Mouse (Mus musculus): Measurements from ENCODE around the gene Fis1. TPM values are rescaled to one million over a fixed set of nuclear protein-coding genes. Genes with fewer than 3 reads are reported as not detected.

Fis1 gene
- polyA plus RNA-seq (2014; fragmentation: Nextera tagmentation; extraction: Ambion mirVana): 309 and 315 TPM in 2 replicates

- WGBS: under 1% methylated on average over 23 of the region's 23 CpGs
- ATAC-seq (replicated peaks; ENCODE audit: low FRiP score, low TSS enrichment, low read depth): peak; percentile 98
- Histone ChIP-seq H3K4me2 (ENCODE audit: low read length) (peak within 1 kb of the TSS; percentile 70), H3K9ac (ENCODE audit: low read length) (peak within 1 kb of the TSS; percentile 81), H3K36me3 (ENCODE audit: control insufficient read depth, insufficient read depth, low read length) (no peaks in the 10 kb centered on the region), H3K4me1 (replicated peaks; ENCODE audit: control insufficient read depth, insufficient read depth, low read length) (peaks cover 10% of the 10 kb centered on the region), H3K4me3 (ENCODE audit: low read depth, low read length) (peak within 1 kb of the TSS; percentile 94), H3K9me3 (ENCODE audit: control insufficient read depth, low read length) (no peaks in the 10 kb centered on the region), H3K27me3 (replicated peaks; ENCODE audit: control insufficient read depth, insufficient read depth, low read length) (no peaks in the 10 kb centered on the region), H3K27ac (ENCODE audit: low read depth) (peak within 1 kb of the TSS; percentile 66)
- DNase-seq (ENCODE audit: low spot score): peak; percentile 97
These were observed at the start of gene Fis1 for GRCm38 (mm10) chr5:136953015-136953414. Gene Fis1, plus strand, starts transcription at chr5:136953275.

DNA sequence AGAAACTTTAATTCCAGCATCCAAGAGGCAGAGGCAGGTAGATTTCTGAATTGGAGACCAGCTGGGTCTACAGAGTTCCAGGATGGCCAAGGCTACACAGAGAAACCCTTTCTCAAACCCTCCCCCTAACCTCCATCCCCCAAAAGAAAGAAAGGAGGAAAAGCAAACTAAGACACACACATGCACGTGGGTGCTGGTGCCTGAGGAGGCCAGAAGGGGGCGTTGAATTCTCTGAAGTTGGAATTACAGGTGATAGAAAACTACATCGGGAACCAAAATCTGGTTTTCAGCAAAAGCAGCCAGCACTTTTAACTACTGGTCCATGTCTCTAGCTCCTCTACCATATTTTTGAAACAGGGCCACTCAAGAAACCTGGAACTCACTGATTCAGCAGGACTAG, 48.5 kb upstream of the Fis1 start:
- H3K4me3 ChIP-seq (ENCODE audit: low read depth, low read length): no peak overlapping the region
- H3K9ac ChIP-seq (ENCODE audit: low read length): no peak overlapping the region
- 60% methylated on average over 3 of the region's 3 CpGs for WGBS
- no peak overlapping the region for H3K4me2 ChIP-seq (ENCODE audit: low read length)
- H3K9me3 ChIP-seq (ENCODE audit: control insufficient read depth, low read length): no peaks in the 10 kb centered on the region
- no peaks in the 10 kb centered on the region for H3K36me3 ChIP-seq (ENCODE audit: control insufficient read depth, insufficient read depth, low read length)
- DNase-seq (ENCODE audit: low spot score) (no peak), ATAC-seq (replicated peaks; ENCODE audit: low FRiP score, low TSS enrichment, low read depth) (no peak)
- no peaks in the 10 kb centered on the region for H3K27me3 ChIP-seq (replicated peaks; ENCODE audit: control insufficient read depth, insufficient read depth, low read length)
- H3K4me1 ChIP-seq (replicated peaks; ENCODE audit: control insufficient read depth, insufficient read depth, low read length): peaks cover 5% of the 10 kb centered on the region; the same call in 1 of the 2 replicates
- H3K27ac ChIP-seq (ENCODE audit: low read depth): no peak overlapping the region

DNA sequence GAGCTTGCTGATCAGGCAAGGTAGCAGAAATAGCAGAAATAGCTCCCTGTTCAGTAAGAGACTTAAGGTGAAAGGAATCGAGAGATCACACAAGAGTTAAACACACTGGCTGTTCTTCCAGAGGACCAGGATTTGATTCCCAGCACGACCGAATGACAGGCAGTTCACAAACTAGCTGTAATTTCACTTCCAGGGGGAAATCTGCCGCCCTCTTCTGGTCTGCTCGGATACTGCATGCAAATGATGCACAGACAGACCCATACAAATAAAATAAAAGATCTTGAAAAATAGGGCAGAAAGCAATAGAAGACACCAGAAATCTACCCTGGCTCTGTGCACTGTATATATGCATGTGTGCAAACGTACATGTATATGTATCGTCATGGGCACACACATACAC, 47.4 kb upstream of the Fis1 start:
- ATAC-seq (replicated peaks; ENCODE audit: low FRiP score, low TSS enrichment, low read depth) (no peak), DNase-seq (ENCODE audit: low spot score) (no peak)
- H3K4me2 ChIP-seq (ENCODE audit: low read length): no peak overlapping the region
- no peaks in the 10 kb centered on the region for H3K36me3 ChIP-seq (ENCODE audit: control insufficient read depth, insufficient read depth, low read length)
- no peak overlapping the region for H3K4me3 ChIP-seq (ENCODE audit: low read depth, low read length)
- H3K9ac ChIP-seq (ENCODE audit: low read length): no peak overlapping the region
- H3K27ac ChIP-seq (ENCODE audit: low read depth): no peak overlapping the region
- WGBS: 54% methylated on average over 7 of the region's 7 CpGs
- H3K27me3 ChIP-seq (replicated peaks; ENCODE audit: control insufficient read depth, insufficient read depth, low read length): no peaks in the 10 kb centered on the region
- H3K4me1 ChIP-seq (replicated peaks; ENCODE audit: control insufficient read depth, insufficient read depth, low read length): peaks cover 5% of the 10 kb centered on the region; the same call in 1 of the 2 replicates
- no peaks in the 10 kb centered on the region for H3K9me3 ChIP-seq (ENCODE audit: control insufficient read depth, low read length)

GRCm38 (mm10) chr5:136907587-136907986, 45.5 kb upstream of the Fis1 start:
- no peak overlapping the region for H3K27ac ChIP-seq (ENCODE audit: low read depth)
- peak overlapping the region; percentile 16; the same call in 1 of the 2 replicates for H3K9ac ChIP-seq (ENCODE audit: low read length)
- 40% methylated on average over 9 of the region's 9 CpGs for WGBS
- H3K4me3 ChIP-seq (ENCODE audit: low read depth, low read length): peak overlapping the region; percentile 72
- no peaks in the 10 kb centered on the region for H3K27me3 ChIP-seq (replicated peaks; ENCODE audit: control insufficient read depth, insufficient read depth, low read length)
- no peak for DNase-seq (ENCODE audit: low spot score)
- peak; percentile 44; the same call in 1 of the 2 replicates for ATAC-seq (replicated peaks; ENCODE audit: low FRiP score, low TSS enrichment, low read depth)
- no peaks in the 10 kb centered on the region for H3K9me3 ChIP-seq (ENCODE audit: control insufficient read depth, low read length)
- peaks cover 5% of the 10 kb centered on the region; the same call in 1 of the 2 replicates for H3K4me1 ChIP-seq (replicated peaks; ENCODE audit: control insufficient read depth, insufficient read depth, low read length)
- H3K4me2 ChIP-seq (ENCODE audit: low read length): peak overlapping the region; percentile 72
- H3K36me3 ChIP-seq (ENCODE audit: control insufficient read depth, insufficient read depth, low read length): peaks cover 16% of the 10 kb centered on the region

- ATAC-seq (replicated peaks; ENCODE audit: low FRiP score, low TSS enrichment, low read depth): peak; percentile 91
These were observed 44.9 kb upstream of the Fis1 start, which contains the start of gene Ift22 for GRCm38 (mm10) chr5:136907991-136908857. Gene Ift22, plus strand, starts transcription at chr5:136908150.

DNA sequence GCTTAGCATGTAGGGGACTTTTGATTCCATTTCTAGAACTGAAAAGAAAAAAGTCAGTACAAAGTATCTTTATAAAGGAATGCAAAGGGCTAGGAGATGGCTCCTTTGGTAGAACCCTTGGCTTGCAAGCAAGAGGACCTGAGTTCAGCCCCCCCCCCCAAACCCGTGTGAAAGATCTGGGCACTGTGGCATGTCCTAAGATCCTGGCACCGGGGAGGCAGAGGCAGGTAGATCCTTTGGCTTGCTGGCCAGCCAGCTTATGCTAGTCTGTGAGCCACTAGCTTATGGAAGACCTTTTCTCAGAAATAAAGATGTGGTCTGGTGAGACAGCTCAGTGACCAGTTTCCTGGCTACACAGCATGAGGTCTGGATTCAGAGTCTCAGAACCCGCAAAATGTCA, 38.9 kb upstream of the Fis1 start:
- H3K9ac ChIP-seq (ENCODE audit: low read length): no peak overlapping the region
- H3K27me3 ChIP-seq (replicated peaks; ENCODE audit: control insufficient read depth, insufficient read depth, low read length): no peaks in the 10 kb centered on the region
- 89% methylated on average over 3 of the region's 3 CpGs for WGBS
- H3K4me2 ChIP-seq (ENCODE audit: low read length): no peak overlapping the region
- ATAC-seq (replicated peaks; ENCODE audit: low FRiP score, low TSS enrichment, low read depth) (no peak), DNase-seq (ENCODE audit: low spot score) (no peak)
- no peak overlapping the region for H3K27ac ChIP-seq (ENCODE audit: low read depth)
- peaks cover 27% of the 10 kb centered on the region for H3K36me3 ChIP-seq (ENCODE audit: control insufficient read depth, insufficient read depth, low read length)
- H3K4me3 ChIP-seq (ENCODE audit: low read depth, low read length): no peak overlapping the region
- H3K9me3 ChIP-seq (ENCODE audit: control insufficient read depth, low read length): no peaks in the 10 kb centered on the region
- no peaks in the 10 kb centered on the region for H3K4me1 ChIP-seq (replicated peaks; ENCODE audit: control insufficient read depth, insufficient read depth, low read length)

More at GRCm38 (mm10) chr5:136907991-136908857, 44.9 kb upstream of the Fis1 start, which contains the start of gene Ift22:
- Histone ChIP-seq H3K36me3 (ENCODE audit: control insufficient read depth, insufficient read depth, low read length) (peaks cover 22% of the 10 kb centered on the region), H3K9ac (ENCODE audit: low read length) (peak within 1 kb of the TSS; percentile 59), H3K27ac (ENCODE audit: low read depth) (no peak within 1 kb of the TSS), H3K4me1 (replicated peaks; ENCODE audit: control insufficient read depth, insufficient read depth, low read length) (peaks cover 5% of the 10 kb centered on the region; the same call in 1 of the 2 replicates), H3K4me3 (ENCODE audit: low read depth, low read length) (peak within 1 kb of the TSS; percentile 72), H3K9me3 (ENCODE audit: control insufficient read depth, low read length) (no peaks in the 10 kb centered on the region), H3K4me2 (ENCODE audit: low read length) (peak within 1 kb of the TSS; percentile 72), H3K27me3 (replicated peaks; ENCODE audit: control insufficient read depth, insufficient read depth, low read length) (no peaks in the 10 kb centered on the region)
- peak; percentile 95 for DNase-seq (ENCODE audit: low spot score)
- 10% methylated on average over 32 of the region's 32 CpGs for WGBS

- Histone ChIP-seq H3K4me1 (replicated peaks; ENCODE audit: control insufficient read depth, insufficient read depth, low read length) (no peaks in the 10 kb centered on the region; the same call in 1 of the 2 replicates), H3K36me3 (ENCODE audit: control insufficient read depth, insufficient read depth, low read length) (peaks cover 10% of the 10 kb centered on the region), H3K27me3 (replicated peaks; ENCODE audit: control insufficient read depth, insufficient read depth, low read length) (no peaks in the 10 kb centered on the region), H3K4me2 (ENCODE audit: low read length) (no peak overlapping the region), H3K9ac (ENCODE audit: low read length) (no peak overlapping the region), H3K4me3 (ENCODE audit: low read depth, low read length) (no peak overlapping the region), H3K9me3 (ENCODE audit: control insufficient read depth, low read length) (no peaks in the 10 kb centered on the region), H3K27ac (ENCODE audit: low read depth) (no peak overlapping the region)
- no peak for DNase-seq (ENCODE audit: low spot score)
- 96% methylated on average over 8 of the region's 8 CpGs for WGBS
- ATAC-seq (replicated peaks; ENCODE audit: low FRiP score, low TSS enrichment, low read depth): no peak
These were observed 35.3 kb upstream of the Fis1 start for GRCm38 (mm10) chr5:136917613-136918242.

DNA sequence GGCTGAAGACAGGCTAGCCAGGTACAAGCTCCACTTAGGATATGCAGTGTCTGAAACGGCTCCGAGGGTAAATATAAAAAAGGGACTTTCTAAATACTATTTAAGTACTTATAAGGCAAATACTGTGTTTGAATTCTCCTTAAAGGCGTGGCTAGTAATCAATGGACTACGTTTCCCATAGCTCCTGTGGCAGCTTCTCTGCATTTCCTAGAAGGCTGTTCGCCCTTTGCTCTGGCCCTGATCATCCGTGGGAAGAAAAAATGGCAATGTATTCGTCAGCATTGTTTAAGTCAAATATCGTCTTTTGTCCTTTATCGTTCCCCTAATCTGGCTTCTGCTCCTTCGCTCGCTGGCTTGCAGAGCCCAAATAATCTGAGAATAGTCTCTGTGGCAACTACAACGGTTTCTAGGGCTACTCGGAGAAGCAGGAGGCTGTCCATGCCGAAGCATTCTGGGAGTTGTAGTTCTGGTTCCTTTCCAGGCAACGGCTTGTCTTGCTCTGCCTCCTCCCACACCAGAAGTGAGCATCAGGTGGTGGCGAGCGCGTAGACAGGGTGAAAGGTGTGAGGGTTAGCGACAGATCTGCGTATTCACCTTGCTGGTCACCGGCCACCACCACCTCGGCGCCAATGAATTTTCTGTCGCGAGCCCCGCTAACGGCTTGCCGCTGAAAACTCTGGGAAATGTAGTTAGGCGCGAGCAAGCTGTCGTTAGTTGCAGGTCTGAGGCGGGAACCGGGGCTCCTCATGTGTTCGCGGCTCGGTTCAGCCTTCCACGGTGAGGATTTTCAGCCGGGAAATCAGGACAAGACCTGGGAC, 34.2 kb upstream of the Fis1 start:
- Histone ChIP-seq H3K4me2 (ENCODE audit: low read length) (peak overlapping the region; percentile 90), H3K36me3 (ENCODE audit: control insufficient read depth, insufficient read depth, low read length) (no peaks in the 10 kb centered on the region), H3K9me3 (ENCODE audit: control insufficient read depth, low read length) (no peaks in the 10 kb centered on the region), H3K27me3 (replicated peaks; ENCODE audit: control insufficient read depth, insufficient read depth, low read length) (no peaks in the 10 kb centered on the region), H3K4me3 (ENCODE audit: low read depth, low read length) (peak overlapping the region; percentile 54), H3K27ac (ENCODE audit: low read depth) (peak overlapping the region; percentile 1; the same call in 1 of the 2 replicates), H3K4me1 (replicated peaks; ENCODE audit: control insufficient read depth, insufficient read depth, low read length) (no peaks in the 10 kb centered on the region; the same call in 1 of the 2 replicates), H3K9ac (ENCODE audit: low read length) (peak overlapping the region; percentile 58)
- 2% methylated on average over 38 of the region's 38 CpGs for WGBS
- DNase-seq (ENCODE audit: low spot score) (peak; percentile 93), ATAC-seq (replicated peaks; ENCODE audit: low FRiP score, low TSS enrichment, low read depth) (peak; percentile 78)

Measured in intestine, embryonic 14.5 days (tissue).